Comparison of ENCODE assay signal across 27 mouse cellular contexts in the genomic region with DNA sequence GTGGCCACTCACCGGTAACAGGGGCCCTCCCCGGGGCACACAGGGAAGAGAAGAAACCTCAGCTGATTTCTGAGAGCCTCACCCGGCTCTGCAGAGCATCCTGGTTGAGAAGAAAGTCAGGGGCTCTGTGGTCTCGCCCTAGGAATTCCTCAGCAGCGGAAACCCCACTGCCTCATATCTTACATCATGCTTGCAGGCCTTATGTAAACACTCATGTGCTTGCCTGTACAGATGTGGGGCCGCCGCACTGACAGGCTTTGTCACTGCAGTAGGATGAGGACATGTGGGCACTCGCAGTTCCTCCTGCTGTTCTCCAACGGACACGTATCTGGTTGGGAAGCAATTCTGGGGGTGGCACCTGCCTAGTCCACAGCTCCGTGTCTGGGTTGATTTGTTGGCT.
DNase-seq lines count a peak whose midpoint lies in the region; ATAC-seq and TF ChIP-seq lines count a peak whose summit lies in the region.
"Had no signal": no experiment of that assay in that cellular context is flagged by ENCODE, and none has a peak within 500 bp of the region (broad histone marks: within the 10 kb centered on the region; RNA-seq: fewer than 3 reads in every experiment).

No protein-coding gene starts in this region.

- no peaks in the 10 kb centered on the region for H3K36me3 ChIP-seq in lung, embryonic 14.5 days (ENCODE audit: insufficient read depth)
- H3K36me3 ChIP-seq in embryonic facial prominence, embryonic 14.5 days (ENCODE audit: control insufficient read depth, insufficient read depth, low read length), result no peaks in the 10 kb centered on the region
- H3K36me3 ChIP-seq in intestine, embryonic 16.5 days (ENCODE audit: control insufficient read depth, insufficient read depth, low read length), result no peaks in the 10 kb centered on the region
- no peaks in the 10 kb centered on the region for H3K36me3 ChIP-seq in stomach, embryonic 16.5 days (ENCODE audit: control insufficient read depth, insufficient read depth, low read length)
- no peaks in the 10 kb centered on the region for H3K36me3 ChIP-seq in forebrain, embryonic 11.5 days (ENCODE audit: control insufficient read depth, insufficient read depth, low read length)
- H3K36me3 ChIP-seq: forebrain, embryonic 15.5 days; hindbrain, embryonic 13.5 days; liver, embryonic 13.5 days; midbrain, embryonic 13.5 days had no signal

- H3K4me2 ChIP-seq in lung, embryonic 14.5 days, result 0 out of 2 replicates have a peak overlapping the region, but pooled peaks have one; percentile 7
- H3K4me2 ChIP-seq in embryonic facial prominence, embryonic 14.5 days (ENCODE audit: low read depth, low read length), result no peak overlapping the region
- no peak overlapping the region for H3K4me2 ChIP-seq in intestine, embryonic 16.5 days (ENCODE audit: low read depth, low read length)
- H3K4me2 ChIP-seq in stomach, embryonic 16.5 days (ENCODE audit: low read depth, low read length), result peak overlapping the region; percentile 17; the same call in 1 of the 2 replicates
- H3K4me2 ChIP-seq in forebrain, embryonic 11.5 days (ENCODE audit: low read depth, low read length, severe bottlenecking), result no peak overlapping the region
- H3K4me2 ChIP-seq: forebrain, embryonic 15.5 days; heart, embryonic 11.5 days; hindbrain, embryonic 13.5 days; liver, embryonic 13.5 days; midbrain, embryonic 13.5 days had no signal

- no peak overlapping the region for H3K9ac ChIP-seq in lung, embryonic 14.5 days
- H3K9ac ChIP-seq in embryonic facial prominence, embryonic 14.5 days (ENCODE audit: low read depth, low read length), result no peak overlapping the region
- H3K9ac ChIP-seq in intestine, embryonic 16.5 days (ENCODE audit: low read depth, low read length), result no peak overlapping the region
- peak overlapping the region; percentile 53 for H3K9ac ChIP-seq in stomach, embryonic 16.5 days (ENCODE audit: low read length)
- no peak overlapping the region for H3K9ac ChIP-seq in forebrain, embryonic 11.5 days (ENCODE audit: low read length)
- H3K9ac ChIP-seq: forebrain, embryonic 15.5 days; hindbrain, embryonic 13.5 days; liver, embryonic 13.5 days; midbrain, embryonic 13.5 days had no signal

- WGBS in lung, embryonic 14.5 days, result 10% methylated on average over 11 of the region's 11 CpGs
- 24% methylated on average over 11 of the region's 11 CpGs for WGBS in lung, adult 2 months
- 54% methylated on average over 11 of the region's 11 CpGs for WGBS in embryonic facial prominence, embryonic 14.5 days
- 32% methylated on average over 11 of the region's 11 CpGs for WGBS in intestine, embryonic 16.5 days
- WGBS in stomach, embryonic 16.5 days, result 26% methylated on average over 11 of the region's 11 CpGs
- 83% methylated on average over 11 of the region's 11 CpGs for WGBS in forebrain, embryonic 11.5 days

- peaks cover 18% of the 10 kb centered on the region for H3K4me1 ChIP-seq in lung, embryonic 14.5 days (ENCODE audit: insufficient read depth)
- no peaks in the 10 kb centered on the region for H3K4me1 ChIP-seq in lung, adult 2 months (ENCODE audit: control insufficient read depth, insufficient read depth, low read length)
- H3K4me1 ChIP-seq in embryonic facial prominence, embryonic 14.5 days (ENCODE audit: control insufficient read depth, insufficient read depth, low read length), result peaks cover 13% of the 10 kb centered on the region; the same call in 1 of the 2 replicates
- H3K4me1 ChIP-seq in intestine, embryonic 16.5 days (ENCODE audit: control insufficient read depth, insufficient read depth, low read length), result 0 out of 2 replicates have a peak, but pooled peaks cover 5% of the 10 kb centered on the region
- peaks cover 43% of the 10 kb centered on the region for H3K4me1 ChIP-seq in stomach, embryonic 16.5 days (ENCODE audit: control insufficient read depth, insufficient read depth, low read length)
- peaks cover 11% of the 10 kb centered on the region for H3K4me1 ChIP-seq in forebrain, embryonic 11.5 days (replicated peaks; ENCODE audit: control insufficient read depth, insufficient read depth, low read length)
- H3K4me1 ChIP-seq: liver, embryonic 13.5 days; megakaryocyte, embryonic 14.5 days had no signal

- DNase-seq in lung, embryonic 14.5 days, result peak; percentile 72
- no peak for DNase-seq in lung, adult 2 months
- DNase-seq in embryonic facial prominence, embryonic 14.5 days (ENCODE audit: low spot score), result peak; percentile 68
- DNase-seq in forebrain, embryonic 11.5 days (ENCODE audit: low spot score), result no peak
- DNase-seq in cerebellum, adult 9-11 months, result no peak
- DNase-seq: adrenal gland, postnatal 14 days; cerebellum, adult 11 months; cerebellum, postnatal 14 days; gastrocnemius, postnatal 25 days; heart, adult 18-20 months; heart, postnatal 4 days; kidney, adult 2 months; kidney, postnatal 4 days; left cerebral cortex, postnatal 4 days; liver, embryonic 13.5 days; lung, postnatal 10 days; thymus, adult 2 months; thymus, postnatal 36 days had no signal

- no peak for TF ChIP-seq POLR2A in lung, adult 2 months (IDR thresholded peaks at IDR 0.05; ENCODE audit: borderline replicate concordance, extremely low read depth, low read depth, low read length)

- no peak for TF ChIP-seq CTCF in lung, embryonic 14.5 days (IDR thresholded peaks at IDR 0.05; ENCODE audit: low read depth)
- no peak for TF ChIP-seq CTCF in lung, adult 2 months (IDR thresholded peaks at IDR 0.05; ENCODE audit: insufficient read depth, low read length)

- H3K27ac ChIP-seq in lung, embryonic 14.5 days (ENCODE audit: low read depth), result peak overlapping the region; percentile 54; the same call in 1 of the 2 replicates
- H3K27ac ChIP-seq in embryonic facial prominence, embryonic 14.5 days (replicated peaks; ENCODE audit: low read depth, low read length), result no peak overlapping the region
- peak overlapping the region; percentile 23 for H3K27ac ChIP-seq in intestine, embryonic 16.5 days (ENCODE audit: low read length)
- H3K27ac ChIP-seq in stomach, embryonic 16.5 days (ENCODE audit: low read length), result peak overlapping the region; percentile 97
- no peak overlapping the region for H3K27ac ChIP-seq in forebrain, embryonic 11.5 days (ENCODE audit: low read depth, low read length)
- H3K27ac ChIP-seq: forebrain, embryonic 15.5 days; hindbrain, embryonic 13.5 days; kidney, postnatal 0 days; liver, embryonic 13.5 days; midbrain, embryonic 13.5 days had no signal

- no peaks in the 10 kb centered on the region for H3K9me3 ChIP-seq in lung, embryonic 14.5 days (ENCODE audit: low read depth, low read length)
- no peaks in the 10 kb centered on the region for H3K9me3 ChIP-seq in embryonic facial prominence, embryonic 14.5 days (ENCODE audit: control insufficient read depth, low read length)
- no peaks in the 10 kb centered on the region for H3K9me3 ChIP-seq in intestine, embryonic 16.5 days (ENCODE audit: control insufficient read depth, low read length)
- no peaks in the 10 kb centered on the region for H3K9me3 ChIP-seq in stomach, embryonic 16.5 days (replicated peaks; ENCODE audit: control insufficient read depth, low read length)
- no peaks in the 10 kb centered on the region for H3K9me3 ChIP-seq in forebrain, embryonic 11.5 days (ENCODE audit: control insufficient read depth, low read length)
- H3K9me3 ChIP-seq: forebrain, embryonic 15.5 days; hindbrain, embryonic 13.5 days; liver, embryonic 13.5 days; midbrain, embryonic 13.5 days had no signal

- H3K27me3 ChIP-seq in lung, embryonic 14.5 days (ENCODE audit: insufficient read depth, low read length), result no peaks in the 10 kb centered on the region
- H3K27me3 ChIP-seq in embryonic facial prominence, embryonic 14.5 days (replicated peaks; ENCODE audit: control insufficient read depth, insufficient read depth, low read length), result no peaks in the 10 kb centered on the region
- no peaks in the 10 kb centered on the region for H3K27me3 ChIP-seq in intestine, embryonic 16.5 days (replicated peaks; ENCODE audit: control insufficient read depth, insufficient read depth, low read length)
- H3K27me3 ChIP-seq in stomach, embryonic 16.5 days (ENCODE audit: control insufficient read depth, insufficient read depth, low read length), result no peaks in the 10 kb centered on the region
- no peaks in the 10 kb centered on the region for H3K27me3 ChIP-seq in forebrain, embryonic 11.5 days (ENCODE audit: control insufficient read depth, insufficient read depth, low read length)
- H3K27me3 ChIP-seq: forebrain, embryonic 15.5 days; liver, embryonic 13.5 days; midbrain, embryonic 13.5 days; Patski had no signal

- ATAC-seq in lung, embryonic 14.5 days (ENCODE audit: insufficient read depth), result peak; percentile 78
- ATAC-seq in embryonic facial prominence, embryonic 14.5 days (ENCODE audit: low read depth), result no peak; the same call in 1 of the 2 replicates
- ATAC-seq in intestine, embryonic 16.5 days, result peak; percentile 54; the same call in 1 of the 2 replicates
- ATAC-seq in stomach, embryonic 16.5 days (ENCODE audit: insufficient read depth, low FRiP score), result peak; percentile 57; the same call in 1 of the 2 replicates
- no peak for ATAC-seq in forebrain, embryonic 11.5 days (replicated peaks; ENCODE audit: low FRiP score)
- ATAC-seq: forebrain, embryonic 15.5 days; midbrain, embryonic 13.5 days; Patski had no signal

- no peak overlapping the region for H3K4me3 ChIP-seq in lung, embryonic 14.5 days (ENCODE audit: low read depth, low read length)
- H3K4me3 ChIP-seq in lung, adult 2 months (replicated peaks; ENCODE audit: extremely low read depth, low read depth, low read length), result no peak overlapping the region
- no peak overlapping the region for H3K4me3 ChIP-seq in embryonic facial prominence, embryonic 14.5 days (ENCODE audit: low read depth, low read length)
- no peak overlapping the region for H3K4me3 ChIP-seq in intestine, embryonic 16.5 days (ENCODE audit: low read length)
- no peak overlapping the region for H3K4me3 ChIP-seq in stomach, embryonic 16.5 days (replicated peaks; ENCODE audit: low read length)
- no peak overlapping the region for H3K4me3 ChIP-seq in forebrain, embryonic 11.5 days (ENCODE audit: low read depth, low read length)
- H3K4me3 ChIP-seq: forebrain, embryonic 15.5 days; hindbrain, embryonic 13.5 days; liver, embryonic 13.5 days; megakaryocyte, embryonic 14.5 days; midbrain, embryonic 13.5 days had no signal

Comparison
In these comparisons a context has a peak if more than half of its experiments do, and no peak if none do; other contexts are left out.
1. DNase-seq: peak in lung, embryonic 14.5 days (single experiment) and embryonic facial prominence, embryonic 14.5 days (single experiment); none in lung, adult 2 months (single experiment), forebrain, embryonic 11.5 days (single experiment) and cerebellum, adult 9-11 months (single experiment).
2. ATAC-seq: peak in lung, embryonic 14.5 days (single experiment), intestine, embryonic 16.5 days (single experiment) and stomach, embryonic 16.5 days (single experiment); none in embryonic facial prominence, embryonic 14.5 days (single experiment) and forebrain, embryonic 11.5 days (single experiment).
3. H3K27ac ChIP-seq: peak in lung, embryonic 14.5 days (single experiment), intestine, embryonic 16.5 days (single experiment) and stomach, embryonic 16.5 days (single experiment); none in embryonic facial prominence, embryonic 14.5 days (single experiment) and forebrain, embryonic 11.5 days (single experiment).
4. H3K4me2 ChIP-seq: peak in lung, embryonic 14.5 days (single experiment) and stomach, embryonic 16.5 days (single experiment); none in embryonic facial prominence, embryonic 14.5 days (single experiment), intestine, embryonic 16.5 days (single experiment) and forebrain, embryonic 11.5 days (single experiment).